Mouse (Mus musculus): ENCODE measurements at regions not wholly inside any gene's neighbourhood (a gene's known extent, or its start where the extent isn't known, plus 50 kb on each side); places are given as distances from the start of the nearest gene placed in this dataset.

DNA sequence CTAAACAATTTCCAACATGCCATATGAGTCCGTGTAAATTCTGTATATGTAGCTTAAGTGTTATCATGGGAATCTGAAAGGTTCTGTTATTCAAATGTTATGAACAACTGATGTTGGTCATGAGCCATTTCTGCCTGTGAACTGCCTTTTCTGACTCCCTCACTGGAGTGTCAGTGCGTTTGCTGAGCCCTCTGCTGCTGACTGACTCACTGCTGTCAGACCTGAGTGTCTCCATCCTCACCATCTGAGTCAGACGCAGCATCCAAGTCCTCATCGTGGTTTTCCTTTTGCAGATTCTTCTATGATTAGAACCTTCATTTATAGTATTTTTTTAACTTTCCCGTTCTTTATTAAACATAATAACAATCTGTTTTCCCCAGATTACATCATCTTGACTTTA, 223.9 kb downstream of the Pdha2 start:
- TF ChIP-seq CTCF (IDR thresholded peaks at IDR 0.05; ENCODE audit: low read depth, low read length) (no peak), GATA1 (IDR thresholded peaks at IDR 0.05; ENCODE audit: borderline replicate concordance, low read length) (no peak), TAL1 (conservative IDR thresholded peaks at IDR 0.05; ENCODE audit: low read depth, low read length) (no peak), GATA2 (IDR thresholded peaks at IDR 0.05; ENCODE audit: borderline replicate concordance, low read depth, low read length) (no peak), POLR2AphosphoS5 (IDR thresholded peaks at IDR 0.05; ENCODE audit: insufficient replicate concordance, low read depth, low read length) (no peak)

All from G1E (cell line).